Mouse (Mus musculus): Measurements from ENCODE around the gene Zfp970.
"Not testable (repeated sequence)": the region's sequence is repeated elsewhere in the genome, so short reads cannot be mapped to it uniquely, and the experiment has no call there.

DNA sequence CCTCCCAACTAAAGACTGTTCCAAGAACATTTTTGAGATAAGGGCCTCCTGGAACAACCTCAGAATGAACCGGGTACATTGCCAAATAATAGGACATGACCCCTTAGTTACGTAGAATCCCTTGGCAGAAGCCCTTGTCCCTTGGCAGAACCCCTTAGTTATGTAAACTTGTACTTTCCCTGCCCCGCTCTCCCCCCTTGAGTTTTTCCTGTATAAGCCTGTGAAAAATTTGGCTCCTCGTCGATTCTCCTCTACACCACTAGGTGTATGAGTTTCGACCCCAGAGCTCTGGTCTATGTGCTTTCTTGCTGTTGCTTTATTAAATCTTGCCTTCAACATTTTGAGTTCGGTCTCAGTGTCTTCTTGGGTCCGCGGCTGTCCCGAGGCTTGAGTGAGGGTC lies 7.7 kb downstream of the Zfp970 start:
- not testable (repeated sequence) for TF ChIP-seq CTCF (IDR thresholded peaks at IDR 0.05; ENCODE audit: borderline replicate concordance, control insufficient read depth, extremely low read depth, insufficient read depth, low read length, poor library complexity); POLR2A (IDR thresholded peaks at IDR 0.05; ENCODE audit: control insufficient read depth, extremely low read depth, insufficient read depth, low read length, poor library complexity)
